Mouse (Mus musculus): Measurements from ENCODE around the gene Myadm. TPM values are rescaled to one million over a fixed set of nuclear protein-coding genes. Genes with fewer than 3 reads are reported as not detected.

Gene Myadm
- polyA plus RNA-seq, 1 experiment from 2014 or later = 38.0 TPM

DNA sequence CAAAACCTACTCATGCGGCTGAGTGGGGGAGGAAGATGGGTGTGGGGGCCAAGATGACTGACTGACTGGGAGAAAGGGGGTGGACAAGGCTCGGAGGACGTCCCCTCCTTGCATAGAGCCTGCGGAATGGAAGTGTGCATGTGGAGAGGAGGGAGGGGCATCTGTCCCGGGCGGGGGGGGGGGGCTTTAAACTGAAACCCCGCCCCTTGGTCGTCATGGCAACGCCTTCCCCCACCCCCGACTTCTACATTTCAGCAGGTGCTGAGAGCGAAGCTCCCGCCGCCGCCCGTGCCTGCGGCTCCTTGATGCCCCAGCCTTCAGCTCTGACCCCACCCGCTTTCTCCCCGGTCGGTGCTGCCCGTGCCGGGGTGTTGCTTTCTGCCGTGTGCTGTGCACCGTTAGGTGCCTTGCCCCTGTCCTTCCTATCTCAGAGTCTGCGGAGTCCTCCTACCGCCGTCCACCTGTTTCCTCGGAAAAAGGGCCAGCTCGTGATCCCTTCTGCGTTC, 14.4 kb downstream of the Myadm start:
- no peak overlapping the region for H3K9ac ChIP-seq
- peaks cover 13% of the 10 kb centered on the region for H3K4me1 ChIP-seq
- peak overlapping the region; percentile 34 for H3K4me3 ChIP-seq
- H3K9me3 ChIP-seq = no peaks in the 10 kb centered on the region
- 0 out of 2 replicates have a peak, but pooled peaks cover 2% of the 10 kb centered on the region for H3K36me3 ChIP-seq
- H3K27me3 ChIP-seq = peaks cover 68% of the 10 kb centered on the region
- WGBS = under 1% methylated on average over 25 of the region's 29 CpGs
- peak overlapping the region; percentile 56 for H3K4me2 ChIP-seq (replicated peaks)
- ATAC-seq (ENCODE audit: insufficient number of reproducible peaks, insufficient read depth, low FRiP score, low TSS enrichment) = no peak
- no peak overlapping the region for H3K27ac ChIP-seq

DNA sequence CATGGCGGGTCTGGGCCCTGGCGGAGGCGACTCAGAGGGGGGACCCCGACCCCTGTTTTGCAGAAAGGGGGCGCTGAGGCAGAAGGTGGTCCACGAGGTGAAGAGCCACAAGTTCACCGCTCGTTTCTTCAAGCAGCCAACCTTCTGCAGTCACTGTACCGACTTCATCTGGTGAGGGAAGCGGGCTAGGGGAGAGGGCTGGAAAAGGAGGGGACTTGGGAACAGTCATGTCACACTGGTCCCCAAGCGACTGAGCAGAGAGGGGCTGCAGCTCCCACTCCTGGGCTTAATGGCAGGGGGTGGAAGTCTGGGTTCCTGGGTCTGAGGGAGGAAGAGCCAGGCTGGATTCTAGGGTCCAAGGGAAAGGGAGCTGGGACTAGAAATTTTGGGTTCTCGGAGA, 14.9 kb downstream of the Myadm start:
- peaks cover 13% of the 10 kb centered on the region for H3K4me1 ChIP-seq
- peak overlapping the region; percentile 56 for H3K4me2 ChIP-seq (replicated peaks)
- H3K9me3 ChIP-seq = no peaks in the 10 kb centered on the region
- no peak overlapping the region for H3K9ac ChIP-seq
- 5% methylated on average over 12 of the region's 12 CpGs for WGBS
- H3K36me3 ChIP-seq = no peaks in the 10 kb centered on the region
- no peak for ATAC-seq (ENCODE audit: insufficient number of reproducible peaks, insufficient read depth, low FRiP score, low TSS enrichment)
- H3K4me3 ChIP-seq = peak overlapping the region; percentile 34
- no peak overlapping the region for H3K27ac ChIP-seq
- peaks cover 68% of the 10 kb centered on the region for H3K27me3 ChIP-seq

DNA sequence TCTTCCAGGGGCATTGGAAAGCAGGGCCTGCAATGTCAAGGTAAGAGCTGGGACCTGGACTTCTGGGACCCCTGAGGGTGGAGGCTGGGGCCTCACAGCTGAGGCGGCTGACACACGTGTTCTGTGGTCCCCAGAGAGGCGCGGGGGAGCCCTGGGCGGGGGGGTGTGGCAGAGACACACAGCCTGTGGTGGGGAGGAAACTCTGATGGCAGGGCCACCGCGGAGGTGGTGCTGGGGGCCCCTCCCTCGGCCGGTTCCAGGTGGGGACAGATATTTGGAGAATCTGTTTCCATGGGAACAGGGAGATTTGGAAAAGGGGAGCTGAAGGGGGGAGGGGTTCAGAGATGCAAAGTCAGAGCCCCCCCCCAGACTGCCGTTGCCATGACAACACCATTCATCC, 15.4 kb downstream of the Myadm start:
- no peak overlapping the region for H3K4me3 ChIP-seq
- no peak overlapping the region for H3K9ac ChIP-seq
- H3K4me1 ChIP-seq = peaks cover 13% of the 10 kb centered on the region
- WGBS = 6% methylated on average over 10 of the region's 10 CpGs
- ATAC-seq (ENCODE audit: insufficient number of reproducible peaks, insufficient read depth, low FRiP score, low TSS enrichment) = no peak
- H3K4me2 ChIP-seq (replicated peaks) = peak overlapping the region; percentile 56
- H3K27me3 ChIP-seq = peaks cover 68% of the 10 kb centered on the region
- no peaks in the 10 kb centered on the region for H3K9me3 ChIP-seq
- no peak overlapping the region for H3K27ac ChIP-seq
- no peaks in the 10 kb centered on the region for H3K36me3 ChIP-seq

DNA sequence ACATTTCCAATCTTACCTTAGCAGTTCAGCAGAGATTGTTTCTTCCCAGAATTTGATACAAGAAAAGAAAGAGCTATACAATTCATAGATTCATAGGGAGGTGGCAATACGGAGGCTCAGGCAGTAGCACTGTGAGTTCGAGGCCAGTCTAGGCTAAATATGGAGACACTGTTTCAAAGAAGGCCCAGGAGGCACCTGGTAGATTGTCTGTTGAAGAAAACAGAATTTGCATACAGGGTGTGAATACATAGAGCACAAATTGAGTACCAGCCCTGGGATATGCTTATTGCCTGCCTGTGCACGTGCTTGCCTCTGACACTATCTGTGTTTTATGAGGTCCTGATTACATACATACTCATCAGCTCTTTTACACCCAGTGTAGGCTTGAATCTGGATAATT, 17.5 kb downstream of the Myadm start:
- H3K9me3 ChIP-seq = no peaks in the 10 kb centered on the region
- whole genome bisulfite sequencing = 72% methylated on average over 3 of the region's 3 CpGs
- H3K4me1 ChIP-seq = peaks cover 13% of the 10 kb centered on the region
- no peak overlapping the region for H3K9ac ChIP-seq
- peaks cover 52% of the 10 kb centered on the region for H3K27me3 ChIP-seq
- H3K27ac ChIP-seq = no peak overlapping the region
- no peak for ATAC-seq (ENCODE audit: insufficient number of reproducible peaks, insufficient read depth, low FRiP score, low TSS enrichment)
- no peaks in the 10 kb centered on the region for H3K36me3 ChIP-seq
- no peak overlapping the region for H3K4me2 ChIP-seq (replicated peaks)
- no peak overlapping the region for H3K4me3 ChIP-seq

DNA sequence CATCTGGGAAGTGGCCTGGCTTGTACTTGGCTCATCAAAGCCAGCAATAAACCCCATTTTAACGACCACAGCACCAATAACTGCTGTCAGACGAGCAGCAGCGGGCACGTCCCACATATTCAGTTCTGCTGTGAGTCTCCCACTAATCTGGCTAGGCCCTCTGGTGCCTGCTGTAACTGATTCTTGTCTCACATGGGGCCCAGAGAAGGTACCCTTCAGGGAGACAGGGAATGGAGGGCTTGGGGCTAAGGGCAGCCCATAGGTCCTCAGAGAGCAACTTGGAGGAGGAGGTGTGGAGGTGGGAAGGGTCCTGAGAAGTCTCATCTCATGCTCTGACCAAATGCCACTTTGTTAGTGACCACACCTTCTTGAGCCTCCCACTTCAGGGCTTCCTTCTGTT, 19.8 kb downstream of the Myadm start:
- Histone ChIP-seq H3K9me3 (no peaks in the 10 kb centered on the region), H3K36me3 (no peaks in the 10 kb centered on the region), H3K4me3 (no peak overlapping the region), H3K4me2 (replicated peaks) (no peak overlapping the region), H3K4me1 (peaks cover 10% of the 10 kb centered on the region), H3K27me3 (peaks cover 29% of the 10 kb centered on the region), H3K9ac (no peak overlapping the region), H3K27ac (no peak overlapping the region)
- 72% methylated on average over 4 of the region's 4 CpGs for WGBS
- ATAC-seq (ENCODE audit: insufficient number of reproducible peaks, insufficient read depth, low FRiP score, low TSS enrichment) = no peak

DNA sequence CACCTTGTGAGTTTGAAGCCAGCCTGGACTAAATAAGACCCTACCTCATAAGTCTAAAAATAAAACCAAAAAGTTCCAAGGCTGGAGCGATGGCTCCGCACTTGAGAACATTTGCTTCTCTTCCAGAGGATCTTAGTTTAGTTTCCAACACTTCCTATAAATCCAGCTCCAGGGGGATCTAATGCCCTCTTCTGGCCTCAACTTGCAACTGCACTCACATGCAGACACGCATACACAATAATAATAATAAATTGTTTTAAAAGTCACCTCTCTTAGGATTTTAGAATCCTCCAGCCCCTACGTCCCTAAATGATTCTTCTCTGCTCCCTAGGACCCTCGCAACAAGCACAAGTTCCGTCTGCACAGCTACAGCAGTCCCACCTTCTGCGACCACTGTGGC, 21.4 kb downstream of the Myadm start:
- 95% methylated on average over 7 of the region's 7 CpGs for WGBS
- no peak overlapping the region for H3K4me3 ChIP-seq
- no peaks in the 10 kb centered on the region for H3K9me3 ChIP-seq
- H3K36me3 ChIP-seq = no peaks in the 10 kb centered on the region
- H3K4me1 ChIP-seq = no peaks in the 10 kb centered on the region
- H3K9ac ChIP-seq = no peak overlapping the region
- ATAC-seq (ENCODE audit: insufficient number of reproducible peaks, insufficient read depth, low FRiP score, low TSS enrichment) = no peak
- H3K27ac ChIP-seq = no peak overlapping the region
- no peak overlapping the region for H3K4me2 ChIP-seq (replicated peaks)
- peaks cover 13% of the 10 kb centered on the region for H3K27me3 ChIP-seq

DNA sequence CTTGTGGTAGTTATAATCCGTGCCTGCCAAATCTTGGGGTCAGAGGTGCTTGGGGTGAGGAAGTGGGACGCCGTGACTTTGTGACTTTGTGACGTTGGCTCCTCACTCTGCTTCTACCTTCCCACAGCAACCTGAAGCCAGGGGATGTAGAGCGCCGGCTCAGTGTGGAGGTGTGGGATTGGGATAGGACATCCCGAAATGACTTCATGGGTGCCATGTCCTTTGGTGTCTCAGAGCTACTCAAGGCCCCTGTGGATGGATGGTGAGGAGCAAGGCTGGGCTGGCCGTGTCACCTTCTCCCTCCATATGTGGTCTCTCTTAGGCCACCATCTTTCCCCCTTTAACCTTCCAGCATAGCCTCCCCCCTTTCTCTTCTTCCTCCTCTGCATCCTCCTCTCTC, 24.7 kb downstream of the Myadm start:
- Histone ChIP-seq H3K9ac (no peak overlapping the region), H3K9me3 (no peaks in the 10 kb centered on the region), H3K4me3 (no peak overlapping the region), H3K4me1 (peaks cover 6% of the 10 kb centered on the region; the same call in 1 of the 2 replicates), H3K36me3 (no peaks in the 10 kb centered on the region), H3K27ac (no peak overlapping the region), H3K27me3 (no peaks in the 10 kb centered on the region), H3K4me2 (replicated peaks) (no peak overlapping the region)
- 86% methylated on average over 8 of the region's 8 CpGs for WGBS
- no peak for ATAC-seq (ENCODE audit: insufficient number of reproducible peaks, insufficient read depth, low FRiP score, low TSS enrichment)

DNA sequence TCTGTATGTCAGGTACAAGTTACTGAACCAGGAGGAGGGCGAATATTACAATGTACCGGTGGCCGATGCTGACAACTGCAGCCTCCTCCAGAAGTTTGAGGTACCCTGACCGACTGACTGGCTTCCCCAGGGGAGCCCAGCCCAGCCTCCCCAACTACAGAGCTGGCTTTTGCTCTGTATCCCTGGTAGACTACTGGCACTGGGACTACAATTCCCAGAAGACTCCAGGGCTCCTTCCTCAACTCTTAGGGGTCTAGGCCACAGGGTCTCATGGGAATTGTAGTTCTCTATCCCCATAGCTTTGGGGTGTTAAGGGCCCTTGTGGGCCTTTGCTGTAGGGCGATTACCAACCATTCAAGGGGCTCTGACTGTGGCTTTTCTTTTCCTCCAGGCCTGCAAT, 25.2 kb downstream of the Myadm start:
- H3K4me3 ChIP-seq = no peak overlapping the region
- no peaks in the 10 kb centered on the region for H3K36me3 ChIP-seq
- H3K9ac ChIP-seq = no peak overlapping the region
- WGBS = 61% methylated on average over 5 of the region's 5 CpGs
- H3K4me2 ChIP-seq (replicated peaks) = no peak overlapping the region
- peak; percentile 74; the same call in 1 of the 2 replicates for ATAC-seq (ENCODE audit: insufficient number of reproducible peaks, insufficient read depth, low FRiP score, low TSS enrichment)
- H3K27ac ChIP-seq = no peak overlapping the region
- H3K27me3 ChIP-seq = no peaks in the 10 kb centered on the region
- peaks cover 6% of the 10 kb centered on the region; the same call in 1 of the 2 replicates for H3K4me1 ChIP-seq
- H3K9me3 ChIP-seq = no peaks in the 10 kb centered on the region

DNA sequence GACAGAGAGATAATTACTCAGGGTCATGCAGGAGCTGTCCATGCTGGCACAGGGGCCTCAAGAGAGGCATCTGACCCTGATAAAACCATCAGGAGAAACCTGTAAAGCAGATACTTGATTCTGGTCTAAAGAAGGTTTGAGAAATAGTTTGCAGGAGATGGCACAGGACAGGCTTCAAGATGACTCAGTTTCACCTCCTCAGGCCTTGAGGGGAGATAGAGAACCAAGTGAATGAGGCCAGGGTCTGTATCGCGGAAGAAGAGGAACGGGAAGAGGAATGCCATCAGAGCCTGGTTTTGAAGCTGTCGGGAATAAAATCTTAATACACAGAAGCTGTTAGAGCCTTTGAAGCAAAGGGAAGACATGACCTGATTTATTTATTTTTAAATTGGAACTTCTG, 28.8 kb downstream of the Myadm start:
- Histone ChIP-seq H3K4me2 (replicated peaks) (no peak overlapping the region), H3K27ac (no peak overlapping the region), H3K36me3 (no peaks in the 10 kb centered on the region), H3K4me1 (peaks cover 6% of the 10 kb centered on the region; the same call in 1 of the 2 replicates), H3K27me3 (no peaks in the 10 kb centered on the region), H3K4me3 (no peak overlapping the region), H3K9me3 (no peaks in the 10 kb centered on the region), H3K9ac (no peak overlapping the region)
- WGBS = 29% methylated on average over 4 of the region's 4 CpGs
- no peak for ATAC-seq (ENCODE audit: insufficient number of reproducible peaks, insufficient read depth, low FRiP score, low TSS enrichment)

DNA sequence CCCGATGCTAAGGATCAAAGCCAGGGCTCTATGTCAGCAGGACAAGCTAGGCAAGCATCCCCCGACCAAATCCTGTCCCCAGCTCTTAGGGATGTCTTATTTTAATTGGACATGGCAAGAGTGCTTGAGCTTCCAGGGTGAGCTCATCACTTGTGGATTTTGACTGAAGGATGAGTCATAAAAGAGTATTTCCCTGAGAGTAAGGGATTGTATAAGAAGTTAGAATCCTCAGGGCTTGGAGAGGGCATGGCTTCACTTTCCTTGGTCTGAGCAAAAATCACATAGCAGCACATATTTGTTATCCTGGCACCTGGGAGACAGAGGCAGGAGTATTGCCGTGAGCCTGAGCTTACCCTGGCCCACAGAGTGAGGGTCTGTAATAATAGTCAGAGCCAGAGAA, 32.0 kb downstream of the Myadm start:
- Histone ChIP-seq H3K4me3 (no peak overlapping the region), H3K9ac (no peak overlapping the region), H3K27ac (no peak overlapping the region), H3K4me1 (peaks cover 6% of the 10 kb centered on the region; the same call in 1 of the 2 replicates), H3K4me2 (replicated peaks) (no peak overlapping the region), H3K9me3 (no peaks in the 10 kb centered on the region), H3K36me3 (no peaks in the 10 kb centered on the region), H3K27me3 (no peaks in the 10 kb centered on the region)
- ATAC-seq (ENCODE audit: insufficient number of reproducible peaks, insufficient read depth, low FRiP score, low TSS enrichment) = no peak
- WGBS = 61% methylated on average over 3 of the region's 3 CpGs

DNA sequence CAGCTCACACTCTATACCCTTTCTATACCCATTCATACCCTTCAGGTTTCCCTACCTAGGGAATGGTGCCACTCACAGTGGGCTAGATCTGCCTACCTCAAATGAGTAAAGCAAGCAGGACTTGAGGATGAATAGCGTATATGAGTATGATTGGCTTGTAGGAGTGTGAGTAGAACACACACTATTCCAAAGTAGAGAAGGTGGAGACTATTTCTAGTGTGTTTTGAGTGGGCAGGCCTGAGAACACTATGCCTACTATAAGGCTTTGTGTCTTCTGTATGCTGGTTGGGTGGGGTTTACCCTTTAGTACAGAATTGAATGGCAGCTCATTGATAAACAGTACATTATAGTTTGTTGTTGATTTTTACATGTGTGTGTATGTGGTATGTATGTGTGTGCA, 34.9 kb downstream of the Myadm start:
- Histone ChIP-seq H3K9me3 (no peaks in the 10 kb centered on the region), H3K4me3 (no peak overlapping the region), H3K9ac (no peak overlapping the region), H3K4me2 (replicated peaks) (no peak overlapping the region), H3K27ac (no peak overlapping the region), H3K27me3 (no peaks in the 10 kb centered on the region), H3K36me3 (no peaks in the 10 kb centered on the region), H3K4me1 (no peaks in the 10 kb centered on the region)
- no peak for ATAC-seq (ENCODE audit: insufficient number of reproducible peaks, insufficient read depth, low FRiP score, low TSS enrichment)
- WGBS = 92% methylated on average over 1 of the region's 1 CpGs

DNA sequence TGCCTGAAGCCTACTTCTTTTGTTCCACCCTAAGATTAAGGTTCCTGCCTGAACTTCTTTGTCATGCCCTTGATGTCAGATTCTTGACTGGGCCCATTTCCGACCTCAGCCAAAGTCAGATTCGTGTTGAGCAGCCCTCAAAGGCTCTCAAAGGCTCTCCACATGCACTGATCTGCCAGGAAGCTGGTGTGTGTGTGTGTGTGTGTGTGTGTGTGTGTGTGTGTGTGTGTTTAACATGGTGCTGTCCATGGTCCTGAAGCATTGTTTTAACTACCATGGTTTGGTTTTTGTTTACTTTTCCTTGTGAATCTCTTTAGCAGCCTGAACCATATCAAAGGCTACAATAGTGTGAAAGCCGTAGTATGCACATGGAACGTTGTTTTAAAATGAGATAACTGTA, 39.1 kb downstream of the Myadm start:
- H3K9ac ChIP-seq = no peak overlapping the region
- no peak overlapping the region for H3K4me3 ChIP-seq
- no peak overlapping the region for H3K27ac ChIP-seq
- 66% methylated on average over 4 of the region's 4 CpGs for WGBS
- no peak for ATAC-seq (ENCODE audit: insufficient number of reproducible peaks, insufficient read depth, low FRiP score, low TSS enrichment)
- H3K4me1 ChIP-seq = peaks cover 5% of the 10 kb centered on the region; the same call in 1 of the 2 replicates
- H3K4me2 ChIP-seq (replicated peaks) = no peak overlapping the region
- no peaks in the 10 kb centered on the region for H3K36me3 ChIP-seq
- H3K9me3 ChIP-seq = no peaks in the 10 kb centered on the region
- no peaks in the 10 kb centered on the region for H3K27me3 ChIP-seq

All from embryonic facial prominence, embryonic 12.5 days (tissue).